Mouse (Mus musculus) lung, embryonic 16.5 days (tissue): ENCODE results near the gene Slc22a6. TPM values are rescaled to one million over a fixed set of nuclear protein-coding genes. Genes with fewer than 3 reads are reported as not detected.

Experiments used
- ATAC-seq: fragments of 200-750 bp; cut with Nextera tagmentation; 2 replicates; pipeline ENCODE4 v1.8.0; 2017; ENCODE audit warnings: low read depth, mild to moderate bottlenecking, moderate library complexity
- H3K27ac ChIP-seq: fragments of 300-500 bp; sonication (generic); 2 replicates; pipeline ENCODE4 v1.5.1; 2014; ENCODE audit warnings: mild to moderate bottlenecking, control low read depth, low read length
- H3K27me3 ChIP-seq: fragments of 300-500 bp; sonication (generic); 2 replicates; pipeline ENCODE4 v1.6.1; 2014; ENCODE audit warnings: low read depth, low read length, mixed read lengths; ENCODE audit not compliant: control insufficient read depth, insufficient read depth
- H3K36me3 ChIP-seq: fragments of 300-500 bp; sonication (generic); 2 replicates; pipeline ENCODE4 v1.6.1; 2014; ENCODE audit warnings: low read length; ENCODE audit not compliant: control insufficient read depth, insufficient read depth
- H3K4me1 ChIP-seq: fragments of 300-500 bp; sonication (generic); replicated peaks from 2 replicates; pipeline ENCODE4 v1.6.1; 2014; ENCODE audit warnings: low read length, mixed read lengths; ENCODE audit not compliant: control insufficient read depth, insufficient read depth
- H3K4me2 ChIP-seq: fragments of 300-500 bp; sonication (generic); 2 replicates; pipeline ENCODE4 v1.6.1; 2014; ENCODE audit warnings: low read depth, low read length, control low read depth
- H3K4me3 ChIP-seq: fragments of 300-500 bp; sonication (generic); 2 replicates; pipeline ENCODE4 v1.5.1; 2014; ENCODE audit warnings: mild to moderate bottlenecking, low read length, control low read depth
- H3K9ac ChIP-seq: fragments of 300-500 bp; sonication (generic); 2 replicates; pipeline ENCODE4 v1.6.1; 2014; ENCODE audit warnings: low read length, control low read depth
- H3K9me3 ChIP-seq: fragments of 300-500 bp; sonication (generic); 2 replicates; pipeline ENCODE4 v1.6.1; 2016; ENCODE audit warnings: low read length; ENCODE audit not compliant: control insufficient read depth
- WGBS: fragments of 180-500 bp; shearing (Covaris S2); extraction: QIAGEN DNeasy Blood & Tissue Kit; methylation state at CpG from one replicate; pipeline ENCODE4 v1.1.7; 2014; 5-methylcytosine and 5-hydroxymethylcytosine counted together
- polyA plus RNA-seq: library from polyadenylated mRNA; unstranded; fragments of >200 nt; fragmentation: Nextera tagmentation; extraction: Ambion mirVana; gene quantifications from 2 replicates; pipeline ENCODE4 v1.2.1, GENCODE M21; 2015

The Slc22a6 gene
- polyA plus RNA-seq, 1 experiment from 2014 or later = not detected

GRCm38 (mm10) chr19:8585899-8586298 is 31.9 kb upstream of the Slc22a6 start:
- no peak overlapping the region for H3K4me2 ChIP-seq
- ATAC-seq = no peak
- 86% methylated on average over 2 of the region's 2 CpGs for WGBS
- no peaks in the 10 kb centered on the region for H3K27me3 ChIP-seq
- no peaks in the 10 kb centered on the region for H3K36me3 ChIP-seq
- H3K9ac ChIP-seq = no peak overlapping the region
- no peak overlapping the region for H3K4me3 ChIP-seq
- no peaks in the 10 kb centered on the region for H3K9me3 ChIP-seq
- no peaks in the 10 kb centered on the region for H3K4me1 ChIP-seq
- no peak overlapping the region for H3K27ac ChIP-seq

- H3K4me2 ChIP-seq = no peak overlapping the region
- 30% methylated on average over 3 of the region's 3 CpGs for WGBS
- no peak overlapping the region for H3K27ac ChIP-seq
- H3K4me1 ChIP-seq = no peaks in the 10 kb centered on the region
- H3K9ac ChIP-seq = no peak overlapping the region
- no peak for ATAC-seq
- no peaks in the 10 kb centered on the region for H3K27me3 ChIP-seq
- H3K36me3 ChIP-seq = no peaks in the 10 kb centered on the region
- no peak overlapping the region for H3K4me3 ChIP-seq
- no peaks in the 10 kb centered on the region for H3K9me3 ChIP-seq
Measured at GRCm38 (mm10) chr19:8586350-8586749, 31.5 kb upstream of the Slc22a6 start.

GRCm38 (mm10) chr19:8587315-8587714 is 30.5 kb upstream of the Slc22a6 start:
- H3K4me2 ChIP-seq = no peak overlapping the region
- H3K36me3 ChIP-seq = no peaks in the 10 kb centered on the region
- no peak overlapping the region for H3K4me3 ChIP-seq
- ATAC-seq = no peak
- no peaks in the 10 kb centered on the region for H3K4me1 ChIP-seq
- 62% methylated on average over 1 of the region's 1 CpGs for WGBS
- H3K27ac ChIP-seq = no peak overlapping the region
- no peaks in the 10 kb centered on the region for H3K27me3 ChIP-seq
- no peak overlapping the region for H3K9ac ChIP-seq
- no peaks in the 10 kb centered on the region for H3K9me3 ChIP-seq

GRCm38 (mm10) chr19:8590954-8591353 is 26.9 kb upstream of the Slc22a6 start, which contains the start of gene Slc22a8:
Gene Slc22a8, plus strand, starts transcription at chr19:8591254.
- no peak for ATAC-seq
- Histone ChIP-seq H3K4me1 (peaks cover 8% of the 10 kb centered on the region), H3K27me3 (no peaks in the 10 kb centered on the region), H3K4me3 (no peak within 1 kb of the TSS), H3K36me3 (no peaks in the 10 kb centered on the region), H3K9me3 (no peaks in the 10 kb centered on the region), H3K4me2 (no peak within 1 kb of the TSS), H3K27ac (no peak within 1 kb of the TSS), H3K9ac (no peak within 1 kb of the TSS)
- WGBS = 53% methylated on average over 8 of the region's 8 CpGs

GRCm38 (mm10) chr19:8592155-8592554 is 25.7 kb upstream of the Slc22a6 start:
- 60% methylated on average over 2 of the region's 2 CpGs for WGBS
- Histone ChIP-seq H3K4me3 (no peak overlapping the region), H3K27me3 (no peaks in the 10 kb centered on the region), H3K4me2 (no peak overlapping the region), H3K36me3 (no peaks in the 10 kb centered on the region), H3K27ac (no peak overlapping the region), H3K4me1 (peaks cover 8% of the 10 kb centered on the region), H3K9ac (no peak overlapping the region), H3K9me3 (no peaks in the 10 kb centered on the region)
- ATAC-seq = no peak

- Histone ChIP-seq H3K4me1 (peaks cover 8% of the 10 kb centered on the region), H3K9ac (no peak overlapping the region), H3K36me3 (no peaks in the 10 kb centered on the region), H3K9me3 (no peaks in the 10 kb centered on the region), H3K4me3 (no peak overlapping the region), H3K27me3 (no peaks in the 10 kb centered on the region), H3K27ac (no peak overlapping the region), H3K4me2 (no peak overlapping the region)
- ATAC-seq = no peak
- 53% methylated on average over 6 of the region's 6 CpGs for WGBS
Measured at GRCm38 (mm10) chr19:8592873-8593408, 24.9 kb upstream of the Slc22a6 start.

GRCm38 (mm10) chr19:8593833-8594232 is 24.0 kb upstream of the Slc22a6 start:
- Histone ChIP-seq H3K9me3 (no peaks in the 10 kb centered on the region), H3K4me2 (no peak overlapping the region), H3K9ac (no peak overlapping the region), H3K4me1 (peaks cover 8% of the 10 kb centered on the region), H3K27me3 (no peaks in the 10 kb centered on the region), H3K4me3 (no peak overlapping the region), H3K36me3 (no peaks in the 10 kb centered on the region), H3K27ac (no peak overlapping the region)
- WGBS = 81% methylated on average over 11 of the region's 11 CpGs
- no peak for ATAC-seq

- Histone ChIP-seq H3K4me3 (no peak overlapping the region), H3K27ac (no peak overlapping the region), H3K4me2 (no peak overlapping the region), H3K4me1 (peaks cover 8% of the 10 kb centered on the region), H3K27me3 (no peaks in the 10 kb centered on the region), H3K36me3 (no peaks in the 10 kb centered on the region), H3K9me3 (no peaks in the 10 kb centered on the region), H3K9ac (no peak overlapping the region)
- ATAC-seq = 0 out of 2 replicates have a peak, but pooled peaks have one; percentile 20
- WGBS = 7% methylated on average over 1 of the region's 1 CpGs
Measured at GRCm38 (mm10) chr19:8594518-8594917, 23.3 kb upstream of the Slc22a6 start.

- Histone ChIP-seq H3K36me3 (no peaks in the 10 kb centered on the region), H3K9ac (no peak overlapping the region), H3K4me2 (no peak overlapping the region), H3K27ac (no peak overlapping the region), H3K4me1 (peaks cover 8% of the 10 kb centered on the region), H3K4me3 (no peak overlapping the region), H3K27me3 (no peaks in the 10 kb centered on the region), H3K9me3 (no peaks in the 10 kb centered on the region)
- WGBS = 59% methylated on average over 4 of the region's 4 CpGs
- ATAC-seq = no peak
Measured at GRCm38 (mm10) chr19:8597269-8597668, 20.6 kb upstream of the Slc22a6 start.

- Histone ChIP-seq H3K4me1 (peaks cover 6% of the 10 kb centered on the region), H3K27me3 (no peaks in the 10 kb centered on the region), H3K36me3 (no peaks in the 10 kb centered on the region), H3K4me3 (no peak overlapping the region), H3K9ac (no peak overlapping the region), H3K9me3 (no peaks in the 10 kb centered on the region), H3K4me2 (no peak overlapping the region), H3K27ac (no peak overlapping the region)
- WGBS = 72% methylated on average over 2 of the region's 2 CpGs
- no peak for ATAC-seq
Measured at GRCm38 (mm10) chr19:8599229-8599628, 18.6 kb upstream of the Slc22a6 start.
